Mouse (Mus musculus) bone marrow, adult 2 months (tissue): ENCODE measurements at regions not wholly inside any gene's neighbourhood (a gene's known extent, or its start where the extent isn't known, plus 50 kb on each side); places are given as distances from the start of the nearest gene placed in this dataset.

Source experiments
- CTCF ChIP-seq: fragments of 200-500 bp; IDR thresholded peaks from 2 replicates; pipeline ENCODE4 v1.5.1; 2011; ENCODE audit warnings: low read length, control low read depth; ENCODE audit not compliant: control insufficient read depth, insufficient read depth
- POLR2A ChIP-seq: fragments of 200-500 bp; IDR thresholded peaks from 2 replicates; pipeline ENCODE4 v1.6.1; 2011; ENCODE audit warnings: low read depth, mild to moderate bottlenecking, control low read depth, low read length, borderline replicate concordance; ENCODE audit not compliant: control insufficient read depth

GRCm38 (mm10) chr17:81304574-81304973, 137.0 kb upstream of the Gm11096 start:
- TF ChIP-seq CTCF = no peak
- no peak for TF ChIP-seq POLR2A
